Mouse (Mus musculus) fat pad, adult 2 months (tissue): ENCODE data around the gene Fhl3.
"Not testable (repeated sequence)": the region's sequence is repeated elsewhere in the genome, so short reads cannot be mapped to it uniquely, and the experiment has no call there.

Source experiments
- DNase-seq: peaks from one replicate; pipeline ENCODE4 v3.0.0-alpha.2; 2011; ENCODE audit warnings: low read depth, low spot score; ENCODE audit errors: extremely low read depth

The Fhl3 gene

DNA sequence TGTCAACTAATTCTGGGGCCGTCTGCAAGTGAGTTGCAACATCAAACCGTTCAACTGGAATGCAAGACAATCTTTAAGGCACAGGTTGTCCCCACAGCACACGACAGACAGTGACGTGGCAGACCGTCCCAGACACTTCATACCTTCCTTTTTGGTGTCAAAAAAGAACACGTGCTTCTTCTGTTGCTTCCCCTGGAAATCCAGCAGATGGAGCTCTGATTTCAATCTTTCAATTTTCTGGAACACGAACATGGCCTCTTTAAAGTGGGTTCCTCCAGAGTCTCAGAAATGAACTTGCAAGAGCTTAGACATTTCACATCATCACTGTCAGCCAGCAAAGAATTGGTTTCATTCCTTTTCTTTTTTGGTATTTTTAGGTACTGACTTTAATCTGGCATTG lies 18.2 kb upstream of the Fhl3 start:
- DNase-seq = no peak

DNA sequence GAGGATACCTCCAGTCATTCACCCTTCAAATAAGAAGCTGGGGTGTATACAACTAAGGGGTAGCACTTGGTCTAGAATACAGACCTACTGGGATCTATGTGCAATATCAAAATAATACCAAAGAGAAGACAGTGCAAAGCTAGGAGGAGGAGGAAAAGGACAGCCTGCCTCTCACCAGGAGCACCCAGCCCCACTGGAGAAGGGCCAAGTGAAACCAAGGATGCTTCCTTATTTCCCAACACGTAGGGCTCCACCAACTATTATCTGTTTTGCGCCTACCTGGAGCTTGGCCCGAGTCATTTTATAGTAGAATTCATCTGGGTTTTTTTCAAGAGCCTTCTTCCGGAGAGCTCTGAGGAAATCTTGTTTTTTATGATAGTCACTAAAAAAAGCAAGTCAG lies 17.0 kb upstream of the Fhl3 start:
- no peak for DNase-seq

DNA sequence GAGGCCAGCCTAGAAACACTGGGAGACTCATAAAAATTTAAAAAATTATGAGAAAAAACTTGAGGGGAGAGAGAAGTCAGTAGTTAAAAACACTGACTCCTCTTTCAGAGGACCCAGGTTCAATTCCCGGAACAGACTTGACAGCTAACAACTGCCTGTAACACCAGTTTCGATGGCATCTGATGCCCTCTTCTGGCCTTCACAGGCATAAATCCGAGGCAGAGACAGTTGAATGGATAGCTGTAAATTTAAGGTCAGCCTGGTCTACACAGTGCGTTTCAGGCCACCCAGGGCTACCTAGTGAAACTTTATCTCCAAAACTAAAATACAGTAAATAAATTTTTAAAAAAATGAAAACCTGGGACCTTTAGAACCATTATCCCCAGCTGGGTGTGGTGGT lies 15.5 kb upstream of the Fhl3 start:
- no peak for DNase-seq

DNA sequence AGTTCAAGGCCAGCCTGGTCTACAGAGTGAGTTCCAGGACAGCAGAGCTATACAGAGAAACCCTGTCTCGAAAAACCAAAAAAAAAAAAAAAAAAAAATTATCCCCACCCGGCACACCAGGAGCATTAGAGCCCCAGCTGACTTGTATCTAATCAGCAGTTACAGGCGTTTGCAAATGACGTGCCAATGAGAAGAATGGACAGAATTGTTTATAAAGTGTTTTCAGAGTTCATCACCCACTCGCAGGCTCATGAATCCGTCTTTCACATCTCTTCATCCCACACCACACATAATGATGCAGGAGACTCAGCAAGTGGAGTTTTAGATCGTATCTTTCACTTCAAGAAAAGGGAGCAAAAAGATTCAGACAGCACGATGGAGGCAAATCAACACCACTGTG lies 15.0 kb upstream of the Fhl3 start:
- no peak for DNase-seq

DNA sequence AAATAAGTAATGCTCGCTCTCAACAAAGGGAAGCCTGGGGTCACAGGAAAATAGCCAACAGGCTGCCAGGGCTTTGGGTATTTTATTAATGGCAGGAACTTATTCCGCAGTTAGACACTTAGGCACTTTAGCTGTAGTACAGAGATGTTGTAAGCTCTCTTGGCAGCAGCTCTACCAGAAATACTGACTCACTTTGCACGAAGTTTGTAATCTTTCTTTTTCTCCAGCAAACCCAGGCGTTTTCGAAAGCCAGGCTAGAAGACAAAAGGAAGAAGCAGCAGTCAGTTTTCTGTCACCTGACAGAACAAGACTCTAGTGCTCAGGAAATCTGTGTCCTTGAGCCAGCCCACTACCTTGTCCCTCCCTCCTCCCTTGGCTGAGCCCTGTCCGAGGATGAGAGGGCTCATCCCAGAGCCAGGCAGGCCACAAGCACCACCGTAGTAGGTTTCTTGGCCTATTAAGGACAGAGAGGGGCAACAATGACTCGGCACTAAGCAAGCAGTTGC lies 14.6 kb upstream of the Fhl3 start:
- DNase-seq = no peak

DNA sequence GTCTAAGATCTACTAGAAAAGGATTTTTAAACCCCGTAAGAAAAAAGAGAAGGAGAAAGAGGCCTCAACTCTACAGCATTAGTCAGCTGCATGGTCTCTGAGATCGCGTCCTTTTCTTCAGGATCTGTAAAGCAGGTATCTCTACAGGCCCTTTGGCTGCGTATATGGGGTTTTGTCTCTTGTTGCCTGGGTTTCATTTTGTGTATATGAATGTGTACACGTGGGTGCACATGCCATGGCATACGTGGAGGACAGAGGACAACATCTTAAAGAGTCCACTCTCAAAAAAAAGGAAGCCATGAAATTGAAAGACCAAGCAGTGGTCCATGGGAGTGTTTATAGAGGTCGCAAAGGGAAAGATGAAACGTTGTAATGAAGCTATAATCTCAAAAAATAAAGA lies 9.0 kb upstream of the Fhl3 start:
- no peak for DNase-seq

DNA sequence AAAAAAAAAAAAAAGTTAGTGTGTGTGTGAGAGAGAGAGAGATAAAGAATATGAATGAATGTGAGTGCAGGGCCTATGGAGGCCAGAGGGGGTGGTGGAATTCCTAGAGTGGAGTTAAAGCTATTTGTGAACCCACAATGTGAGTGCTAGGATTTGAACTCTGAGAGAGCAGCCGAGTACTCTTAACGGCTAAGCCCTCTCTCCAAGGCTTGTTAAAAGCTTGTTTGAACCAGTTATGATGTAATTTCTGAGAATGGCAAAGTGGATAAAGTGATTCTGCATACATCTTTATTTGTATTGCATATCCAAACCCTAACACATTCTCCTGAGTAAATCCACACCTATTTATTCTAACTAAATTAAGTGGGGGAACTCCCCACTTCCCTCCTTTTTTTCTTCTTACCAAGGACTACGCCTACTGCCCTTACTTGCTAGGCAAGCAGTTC lies 8.1 kb upstream of the Fhl3 start:
- no peak for DNase-seq

DNA sequence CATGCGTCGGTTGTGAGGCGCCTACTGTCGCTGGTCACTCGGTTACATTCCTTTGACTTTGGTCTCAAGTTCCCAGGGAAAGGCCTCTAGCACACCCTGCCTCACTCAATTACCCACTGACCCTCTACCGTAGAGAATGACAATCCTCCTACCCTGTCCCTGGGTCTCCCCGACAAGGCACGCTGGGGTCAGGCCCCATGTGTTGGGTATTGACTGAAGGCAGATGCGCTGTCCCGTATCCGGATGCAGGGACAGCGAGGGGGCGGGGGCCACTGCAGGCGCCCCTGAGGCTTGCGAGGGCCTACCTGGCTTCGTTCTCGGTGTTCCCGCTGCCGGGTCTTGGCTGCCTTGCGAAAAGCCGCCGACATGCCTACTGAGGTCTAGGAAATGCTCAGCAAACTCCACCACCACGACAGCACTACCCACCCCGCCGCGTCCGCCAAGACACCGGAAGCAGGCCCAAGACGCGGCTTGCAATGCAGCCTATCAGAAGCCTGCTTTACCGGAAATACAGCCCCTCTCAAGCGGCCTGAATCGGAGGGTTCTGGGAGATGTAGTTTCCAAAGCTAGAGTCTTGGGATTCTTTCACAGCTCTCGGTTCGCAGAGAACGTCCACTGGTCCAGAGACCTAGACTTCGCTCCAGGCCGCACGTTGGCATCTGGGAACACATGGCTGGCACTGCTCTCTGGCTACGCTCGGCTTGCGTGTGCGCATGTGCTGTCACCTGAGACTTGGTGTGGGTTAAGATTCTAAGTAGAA lies 7.2 kb upstream of the Fhl3 start, which contains the start of gene Utp11:
Gene Utp11 (minus strand): TSS at position 466 of the 760 bp plus-strand sequence.
- DNase-seq = no peak

DNA sequence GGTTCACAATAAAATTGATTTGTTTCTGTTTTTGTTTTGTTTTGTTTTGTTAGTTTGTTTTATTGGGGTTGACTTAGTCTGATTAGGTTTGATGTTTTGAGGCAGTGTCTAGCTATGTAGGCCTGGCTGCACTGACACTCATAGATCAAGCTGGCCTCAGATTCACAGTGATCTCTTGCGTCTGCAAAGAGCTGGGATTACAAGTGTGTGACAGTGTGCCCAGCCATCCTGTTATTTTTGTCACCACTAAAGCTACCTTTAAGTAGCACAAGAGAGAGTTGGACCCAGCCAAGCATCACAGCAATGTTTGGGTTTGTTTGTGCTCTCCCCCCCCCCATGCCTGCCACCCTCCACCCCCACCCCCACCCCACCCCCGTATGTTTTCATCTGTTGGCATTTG lies 5.9 kb upstream of the Fhl3 start:
- DNase-seq = no peak

DNA sequence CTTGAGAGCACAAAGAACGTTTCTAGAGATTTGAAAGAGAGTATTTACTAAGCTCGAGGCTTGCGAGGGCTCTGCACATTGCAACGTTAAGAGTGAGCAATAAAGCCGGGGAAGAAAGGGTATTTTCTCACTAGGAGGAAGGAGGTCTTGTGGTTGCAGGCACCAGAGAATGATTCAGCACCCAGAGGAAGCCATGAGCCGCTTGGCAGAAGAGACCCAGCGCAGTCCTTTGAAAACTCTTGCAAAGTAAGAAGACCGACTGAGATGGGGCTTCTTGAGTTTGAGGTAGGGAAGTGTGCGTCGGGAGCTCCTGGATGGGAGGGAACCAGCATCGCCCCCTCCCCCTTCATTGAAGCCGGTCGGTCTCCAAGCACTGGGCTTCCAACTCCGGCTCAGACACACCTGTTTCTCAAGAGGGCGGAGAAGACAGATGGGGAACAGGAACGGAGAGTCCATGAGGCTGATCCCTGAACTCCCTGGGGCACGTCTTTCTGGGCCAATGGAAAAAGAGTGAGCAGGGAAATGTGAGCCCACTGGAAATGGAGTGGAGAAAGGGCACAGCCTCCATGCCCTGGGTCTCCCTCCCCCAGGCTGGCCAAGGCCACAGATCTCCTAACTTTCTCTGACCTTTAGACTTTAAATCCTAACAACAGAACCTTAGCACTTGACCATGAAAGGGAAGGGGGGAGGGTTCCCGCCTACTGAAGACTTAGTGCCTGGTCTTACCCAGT lies 4.5 kb upstream of the Fhl3 start:
- DNase-seq = no peak

DNA sequence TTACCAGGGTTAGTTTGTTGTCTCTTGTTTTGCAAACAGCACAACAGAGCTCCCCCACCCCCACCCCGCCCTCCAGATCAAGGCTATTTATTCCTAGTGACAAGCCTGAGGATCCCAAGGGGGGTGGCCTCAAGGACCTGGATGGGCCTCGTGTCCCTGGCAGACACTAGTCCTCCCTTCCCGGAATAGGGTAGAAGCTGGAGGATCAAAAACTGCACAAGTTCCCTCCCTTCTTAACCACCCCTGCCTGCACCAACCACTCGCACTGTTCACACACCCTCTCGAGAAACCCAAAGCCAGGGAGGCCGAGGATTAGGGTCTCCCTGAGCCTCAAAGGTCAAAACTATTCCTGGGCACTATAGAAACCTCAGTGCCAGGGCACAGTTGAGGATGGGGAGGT lies 710 bp upstream of the Fhl3 start:
- DNase-seq = no peak

DNA sequence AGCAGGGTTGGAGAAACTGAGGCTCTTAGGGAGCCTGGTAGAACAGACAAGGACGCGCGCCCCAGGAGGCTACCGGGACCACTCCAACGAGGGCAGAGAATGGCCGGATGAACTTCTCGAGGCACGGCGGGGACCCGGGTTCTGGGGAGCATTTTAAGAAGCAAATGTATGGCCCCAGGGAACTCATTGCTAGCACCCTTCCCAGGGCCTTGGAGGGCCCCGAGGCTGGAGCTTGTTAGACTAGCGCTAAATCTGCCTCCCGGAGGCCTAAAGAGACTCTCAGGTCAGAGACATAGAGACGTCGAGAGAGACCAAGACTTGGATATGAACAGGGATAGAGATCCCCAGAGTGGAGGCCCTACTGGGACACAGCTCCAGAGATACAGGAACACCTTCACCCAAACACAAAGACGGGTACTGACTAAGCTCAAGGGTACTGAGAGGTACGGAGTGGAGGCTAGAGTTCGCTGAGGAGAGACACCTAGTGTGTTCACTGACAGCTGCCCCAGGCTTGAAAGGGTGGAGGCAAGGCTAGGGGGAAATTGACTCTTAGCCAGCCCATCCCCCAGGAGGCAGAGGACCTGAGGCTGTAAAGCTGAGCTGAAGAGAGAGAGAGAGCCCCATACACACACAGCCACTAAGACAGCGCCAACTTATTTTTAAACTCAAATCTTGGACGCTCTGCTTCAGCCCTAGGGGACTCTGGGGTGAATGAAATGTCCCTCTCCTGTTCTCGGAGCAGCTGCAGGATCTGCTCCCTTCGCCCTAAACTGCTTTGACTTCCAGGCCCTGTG lies 748 bp downstream of the Fhl3 start:
- no peak for DNase-seq

DNA sequence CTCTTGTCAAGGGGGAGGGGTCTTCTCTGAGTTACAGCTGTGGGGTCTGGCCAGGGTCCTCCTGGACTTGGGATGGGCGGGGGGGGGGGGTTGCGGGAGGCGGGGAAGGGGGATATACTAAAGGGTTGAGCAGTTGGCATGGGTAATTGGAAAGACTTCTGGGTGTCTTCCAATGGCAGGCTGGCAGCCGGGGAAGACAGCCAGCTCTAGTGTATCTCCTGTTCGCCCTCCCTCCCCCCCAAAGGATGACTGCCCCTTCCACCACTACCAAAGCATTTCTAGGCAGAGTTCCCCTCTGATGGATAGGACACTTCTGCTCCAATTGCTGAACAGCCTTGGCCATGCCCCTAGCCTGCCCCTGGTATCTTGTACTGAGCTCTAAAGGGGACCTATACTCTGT lies 1.4 kb downstream of the Fhl3 start:
- no peak for DNase-seq

DNA sequence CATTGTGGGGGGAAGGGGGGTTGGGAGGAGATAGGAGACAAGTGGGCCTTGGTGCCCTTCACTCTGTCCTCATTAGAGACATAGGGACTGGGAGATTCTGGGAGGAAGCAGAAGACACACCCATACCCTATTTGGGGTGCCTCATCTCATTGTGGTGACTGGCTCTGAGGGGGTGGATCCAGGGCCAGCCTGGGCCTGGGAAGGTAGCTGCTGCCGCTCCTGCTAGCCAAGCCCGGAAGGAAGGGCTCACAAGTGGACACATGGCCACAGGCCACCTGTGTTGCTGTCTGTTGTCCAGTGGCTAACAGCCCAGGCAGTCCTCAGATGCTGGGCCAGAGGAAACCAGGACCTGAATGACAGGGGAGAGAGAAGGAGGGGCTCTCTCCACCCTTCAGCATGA lies 2.9 kb downstream of the Fhl3 start:
- no peak for DNase-seq

DNA sequence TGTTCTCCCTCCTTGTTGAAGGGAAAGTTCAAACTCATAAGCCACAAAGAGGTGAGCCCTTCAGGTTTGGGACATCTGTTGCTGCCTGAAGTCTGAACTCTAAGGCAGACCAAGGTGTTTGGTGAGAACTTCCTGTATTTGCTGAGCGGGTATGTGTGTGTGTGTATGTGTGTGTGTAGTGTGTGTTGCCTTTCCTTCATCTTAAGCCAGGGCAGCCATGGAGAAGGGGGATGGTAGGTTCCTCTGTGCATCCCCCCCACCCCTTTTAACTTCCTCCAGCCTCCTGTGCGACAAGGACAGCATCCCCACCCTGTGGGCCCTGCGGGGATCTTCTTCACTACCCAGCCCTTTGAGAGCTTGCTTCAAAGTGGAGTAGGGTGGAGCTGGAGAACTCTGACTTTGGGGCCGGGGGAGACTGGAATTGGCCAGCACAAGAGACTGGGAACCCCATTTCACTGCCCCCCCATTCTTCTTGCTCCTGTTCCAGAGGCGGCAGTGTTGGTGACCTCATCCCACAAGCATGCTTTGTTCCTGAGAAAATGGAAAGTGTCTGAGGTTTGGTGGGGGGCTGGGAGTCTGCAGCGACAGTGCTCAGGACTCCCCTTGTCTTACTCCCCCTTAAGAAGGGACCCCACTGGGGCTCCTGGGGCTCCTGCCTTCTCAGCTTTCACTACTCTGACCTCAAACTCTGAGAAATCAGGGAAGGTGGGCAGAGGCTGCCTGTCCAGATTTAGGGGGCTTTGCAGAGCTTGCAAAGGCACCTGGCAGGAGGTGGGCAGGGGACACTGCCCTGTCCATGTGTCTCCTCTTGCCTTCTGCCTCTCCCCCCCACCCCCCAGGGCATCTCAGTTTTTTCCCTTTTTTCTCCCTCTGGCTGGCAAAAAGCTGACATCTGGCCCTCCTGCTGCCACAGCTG lies 3.6 kb downstream of the Fhl3 start:
- DNase-seq = no peak

DNA sequence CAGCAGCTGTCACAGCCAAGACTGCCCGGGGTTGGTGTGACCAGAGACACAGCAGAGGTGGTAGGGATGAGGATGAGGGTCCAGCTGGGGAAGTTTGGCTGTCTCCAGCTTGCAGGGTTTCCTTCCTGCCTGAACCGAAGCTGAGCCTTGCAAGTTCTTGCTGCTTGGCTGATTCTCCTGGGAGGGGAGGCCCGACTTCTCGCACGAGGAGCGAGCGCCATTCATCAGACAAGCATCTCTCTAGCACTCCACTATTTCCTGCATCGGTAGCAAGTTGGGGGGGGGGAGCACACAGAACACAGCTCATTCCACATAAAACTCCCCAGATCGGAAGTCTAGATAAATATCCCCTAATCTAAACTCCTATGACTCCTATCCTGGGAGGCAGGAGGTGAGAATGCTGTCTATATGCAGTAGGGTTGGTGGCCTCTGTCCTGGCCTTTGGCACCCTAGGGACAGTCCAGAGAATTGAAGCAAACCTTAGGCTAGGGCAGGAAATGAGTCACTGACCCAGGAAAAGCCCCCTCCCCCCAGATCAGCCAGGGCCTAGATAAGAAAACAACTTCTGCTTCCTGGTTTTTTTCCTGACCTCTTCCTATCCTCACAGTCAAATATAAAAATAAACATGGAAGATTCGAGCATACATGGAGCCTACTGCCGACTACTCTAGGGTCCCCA lies 4.4 kb downstream of the Fhl3 start:
- no peak for DNase-seq

DNA sequence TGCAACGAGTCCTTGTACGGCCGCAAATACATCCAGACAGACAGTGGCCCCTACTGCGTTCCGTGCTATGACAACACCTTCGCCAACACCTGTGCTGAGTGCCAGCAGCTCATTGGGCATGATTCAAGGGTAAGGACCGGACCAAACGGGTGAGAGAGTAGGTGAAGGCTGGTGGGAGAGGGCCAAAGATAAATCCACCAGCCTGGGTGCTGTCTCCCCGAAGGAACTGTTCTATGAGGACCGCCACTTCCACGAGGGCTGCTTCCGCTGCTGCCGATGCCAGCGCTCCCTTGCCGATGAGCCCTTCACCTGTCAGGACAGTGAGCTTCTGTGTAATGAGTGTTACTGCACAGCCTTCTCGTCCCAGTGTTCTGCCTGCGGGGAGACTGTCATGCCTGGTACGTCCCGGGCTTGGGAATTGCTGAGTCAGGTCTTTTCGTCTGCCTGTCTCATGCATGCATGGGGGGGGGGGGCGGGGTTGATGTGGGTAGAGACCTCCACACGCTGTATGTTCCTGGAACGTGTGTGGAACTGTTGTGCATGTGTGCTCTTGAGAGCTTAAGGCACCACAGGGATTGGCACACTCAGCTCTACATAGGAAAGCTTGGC lies 5.3 kb downstream of the Fhl3 start:
- no peak for DNase-seq

DNA sequence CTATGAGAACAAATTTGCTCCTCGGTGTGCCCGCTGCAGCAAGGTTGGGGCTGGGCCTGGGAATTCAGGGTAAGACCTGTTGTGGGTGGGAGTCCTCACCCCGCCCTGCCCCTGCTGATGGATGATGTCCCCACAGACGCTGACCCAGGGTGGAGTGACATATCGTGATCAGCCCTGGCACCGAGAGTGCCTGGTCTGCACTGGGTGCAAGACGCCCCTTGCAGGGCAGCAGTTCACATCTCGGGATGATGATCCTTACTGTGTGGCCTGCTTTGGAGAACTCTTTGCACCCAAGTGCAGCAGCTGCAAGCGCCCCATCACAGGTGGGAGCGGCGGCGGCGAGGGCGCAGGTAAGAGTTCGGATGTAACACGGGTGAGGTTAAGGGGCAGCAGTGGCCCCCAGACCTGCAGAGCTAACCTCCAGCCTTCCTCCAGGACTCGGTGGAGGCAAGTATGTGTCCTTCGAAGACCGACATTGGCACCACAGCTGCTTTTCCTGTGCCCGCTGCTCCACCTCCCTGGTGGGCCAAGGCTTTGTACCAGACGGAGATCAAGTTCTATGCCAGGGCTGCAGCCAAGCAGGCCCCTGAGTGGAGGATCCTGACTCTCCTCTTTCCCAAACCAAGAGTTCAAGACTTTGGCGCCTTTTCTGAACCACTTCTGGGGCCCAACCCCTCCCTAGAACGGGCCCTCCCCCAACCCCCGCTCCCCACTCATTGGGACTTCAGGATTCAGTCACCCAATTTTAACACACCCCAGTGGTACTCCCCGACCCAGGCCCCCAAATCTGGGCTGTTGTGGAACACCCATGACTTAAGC lies 7.1 kb downstream of the Fhl3 start:
- DNase-seq = not testable (repeated sequence)

DNA sequence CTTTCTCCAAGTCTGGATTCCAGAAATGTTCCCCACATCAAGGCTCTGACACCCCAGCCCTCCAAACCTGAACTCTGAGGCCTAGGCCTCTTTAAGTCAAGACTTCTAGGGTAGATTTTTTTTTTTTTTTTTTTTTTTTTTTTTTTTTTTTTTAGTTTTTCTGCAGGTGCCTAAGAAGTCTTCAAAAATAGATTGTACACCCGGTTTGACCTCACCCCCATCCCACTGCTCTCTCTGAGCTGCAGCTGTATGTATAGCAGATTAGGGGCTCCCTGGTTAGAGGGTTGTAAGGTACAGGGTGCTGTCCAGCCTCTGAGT lies 7.7 kb downstream of the Fhl3 start:
- DNase-seq = not testable (repeated sequence)
